32 mouse cellular contexts compared by ENCODE assay signal in genomic region chr13:15890794-15891193, GRCm38 (mm10).
"Had no signal": no experiment of that assay in that cellular context is flagged by ENCODE, and none has a peak within 500 bp of the region (broad histone marks: within the 10 kb centered on the region; RNA-seq: fewer than 3 reads in every experiment).

No protein-coding gene starts in this region.

- DNase-seq: left cerebral cortex, postnatal 4 days; liver; liver, embryonic 13.5 days; liver, postnatal 0 days; lung, adult 18-20 months; lung, adult 2 months; lung, embryonic 14.5 days; lung, postnatal 10 days; lung, postnatal 14 days; lung, postnatal 36 days; lung, postnatal 4 days; midbrain, embryonic 14.5 days had no signal

- ATAC-seq: liver, embryonic 12.5 days; liver, postnatal 0 days; lung, postnatal 0 days; midbrain, embryonic 13.5 days; midbrain, embryonic 15.5 days; midbrain, embryonic 16.5 days had no signal

- H3K4me1 ChIP-seq: limb, embryonic 10.5 days; limb, embryonic 12.5 days; limb, embryonic 13.5 days; limb, embryonic 15.5 days; liver, embryonic 12.5 days; liver, embryonic 13.5 days; liver, embryonic 15.5 days; lung, embryonic 15.5 days; megakaryocyte, embryonic 14.5 days; midbrain, embryonic 10.5 days; midbrain, embryonic 12.5 days; midbrain, embryonic 13.5 days; midbrain, embryonic 15.5 days had no signal

- H3K4me3 ChIP-seq: left cerebral cortex, adult 2 months; limb, embryonic 10.5 days; limb, embryonic 12.5 days; limb, embryonic 13.5 days; limb, embryonic 15.5 days; liver, embryonic 12.5 days; liver, embryonic 13.5 days; liver, embryonic 15.5 days; lung, embryonic 15.5 days; megakaryocyte, embryonic 14.5 days; midbrain, embryonic 10.5 days; midbrain, embryonic 12.5 days; midbrain, embryonic 13.5 days; midbrain, embryonic 15.5 days; myocyte had no signal

- H3K9me3 ChIP-seq: limb, embryonic 10.5 days; limb, embryonic 12.5 days; limb, embryonic 13.5 days; limb, embryonic 15.5 days; liver, embryonic 12.5 days; liver, embryonic 13.5 days; liver, embryonic 15.5 days; lung, embryonic 15.5 days; megakaryocyte, embryonic 14.5 days; midbrain, embryonic 10.5 days; midbrain, embryonic 12.5 days; midbrain, embryonic 13.5 days; midbrain, embryonic 15.5 days had no signal

- H3K27ac ChIP-seq: left cerebral cortex, adult 2 months; limb, embryonic 10.5 days; limb, embryonic 12.5 days; limb, embryonic 13.5 days; limb, embryonic 15.5 days; liver, embryonic 12.5 days; liver, embryonic 13.5 days; liver, embryonic 14.5 days; liver, embryonic 15.5 days; lung, embryonic 15.5 days; macrophage; midbrain, embryonic 10.5 days; midbrain, embryonic 12.5 days; midbrain, embryonic 13.5 days; midbrain, embryonic 15.5 days had no signal

- H3K4me2 ChIP-seq: limb, embryonic 12.5 days; limb, embryonic 13.5 days; limb, embryonic 15.5 days; liver, embryonic 11.5 days; liver, embryonic 12.5 days; liver, embryonic 13.5 days; liver, embryonic 15.5 days; lung, embryonic 14.5 days; lung, embryonic 15.5 days; midbrain, embryonic 11.5 days; midbrain, embryonic 12.5 days; midbrain, embryonic 13.5 days; midbrain, embryonic 15.5 days had no signal

- H3K36me3 ChIP-seq: limb, embryonic 10.5 days; limb, embryonic 12.5 days; limb, embryonic 13.5 days; limb, embryonic 15.5 days; liver, embryonic 12.5 days; liver, embryonic 13.5 days; liver, embryonic 15.5 days; lung, embryonic 15.5 days; midbrain, embryonic 10.5 days; midbrain, embryonic 12.5 days; midbrain, embryonic 13.5 days; midbrain, embryonic 15.5 days had no signal

- H3K27me3 ChIP-seq: limb, embryonic 12.5 days; limb, embryonic 13.5 days; limb, embryonic 15.5 days; liver, embryonic 12.5 days; liver, embryonic 13.5 days; liver, embryonic 15.5 days; lung, embryonic 15.5 days; megakaryocyte, embryonic 14.5 days; midbrain, embryonic 12.5 days; midbrain, embryonic 13.5 days; midbrain, embryonic 15.5 days had no signal

- H3K9ac ChIP-seq: limb, embryonic 12.5 days; limb, embryonic 13.5 days; limb, embryonic 15.5 days; liver, embryonic 12.5 days; liver, embryonic 13.5 days; liver, embryonic 14.5 days; liver, embryonic 15.5 days; liver, postnatal 0 days; lung, embryonic 14.5 days; lung, embryonic 15.5 days; midbrain, embryonic 12.5 days; midbrain, embryonic 13.5 days; midbrain, embryonic 15.5 days had no signal
